Mouse (Mus musculus) embryonic facial prominence, embryonic 10.5 days (tissue): Measurements from ENCODE around the gene Gtf2a1. TPM values are rescaled to one million over a fixed set of nuclear protein-coding genes. Genes with fewer than 3 reads are reported as not detected.
"Not testable (repeated sequence)": the region's sequence is repeated elsewhere in the genome, so short reads cannot be mapped to it uniquely, and the experiment has no call there.

Experiments
- DNase-seq: peaks from one replicate; pipeline ENCODE4 v3.0.0-alpha.2; 2017; ENCODE audit warnings: low spot score
- H3K27ac ChIP-seq: fragments of 300-500 bp; sonication (generic); replicated peaks from 2 replicates; pipeline ENCODE4 v1.5.1; 2016; ENCODE audit warnings: mild to moderate bottlenecking
- H3K27me3 ChIP-seq: fragments of 300-500 bp; sonication (generic); replicated peaks from 2 replicates; pipeline ENCODE4 v1.6.1; 2016; ENCODE audit warnings: low read depth, mild to moderate bottlenecking; ENCODE audit not compliant: poor library complexity, severe bottlenecking
- H3K36me3 ChIP-seq: fragments of 300-500 bp; sonication (generic); replicated peaks from 2 replicates; pipeline ENCODE4 v1.6.1; 2016; ENCODE audit warnings: mild to moderate bottlenecking, moderate library complexity
- H3K4me1 ChIP-seq: fragments of 300-500 bp; sonication (generic); 2 replicates; pipeline ENCODE4 v1.6.1; 2016
- H3K4me3 ChIP-seq: fragments of 300-500 bp; sonication (generic); 2 replicates; pipeline ENCODE4 v1.5.1; 2016; ENCODE audit warnings: mild to moderate bottlenecking, moderate library complexity
- H3K9me3 ChIP-seq: fragments of 300-500 bp; sonication (generic); 2 replicates; pipeline ENCODE4 v1.6.1; 2016; ENCODE audit warnings: mild to moderate bottlenecking
- WGBS: fragments of 180-500 bp; shearing (Covaris S2); methylation state at CpG from one replicate; pipeline ENCODE4 v1.1.7; 2016; 5-methylcytosine and 5-hydroxymethylcytosine counted together
- polyA plus RNA-seq: library from polyadenylated mRNA; unstranded; fragments of >200 nt; fragmentation: Nextera tagmentation; extraction: Ambion mirVana; gene quantifications from 2 replicates; pipeline ENCODE4 v1.2.1, GENCODE M21; 2016

The Gtf2a1 gene
- polyA plus RNA-seq, 1 experiment from 2014 or later = 67.7 TPM

DNA sequence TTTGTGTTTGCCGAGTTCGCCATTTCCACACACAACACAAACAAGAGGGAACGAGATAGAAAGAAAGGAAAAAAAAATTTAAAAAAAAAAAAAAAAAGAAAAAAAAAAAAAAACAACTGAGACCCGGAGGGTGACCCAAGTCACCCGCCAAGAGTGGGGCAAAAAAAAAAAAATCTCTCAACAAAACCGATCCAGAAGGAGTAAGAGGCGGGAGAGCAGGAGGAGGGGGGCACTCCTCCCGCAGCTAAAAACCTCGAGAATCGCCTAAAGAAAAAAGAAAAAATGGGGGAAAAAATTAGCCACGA is 793 bp downstream of the Gtf2a1 start:
- H3K9me3 ChIP-seq = no peaks in the 10 kb centered on the region
- H3K27ac ChIP-seq = peak overlapping the region; percentile 100
- peak overlapping the region; percentile 91 for H3K4me3 ChIP-seq
- H3K27me3 ChIP-seq = no peaks in the 10 kb centered on the region
- peaks cover 14% of the 10 kb centered on the region for H3K4me1 ChIP-seq
- WGBS = 0% methylated on average over 11 of the region's 11 CpGs
- peaks cover 20% of the 10 kb centered on the region for H3K36me3 ChIP-seq
- no peak for DNase-seq

DNA sequence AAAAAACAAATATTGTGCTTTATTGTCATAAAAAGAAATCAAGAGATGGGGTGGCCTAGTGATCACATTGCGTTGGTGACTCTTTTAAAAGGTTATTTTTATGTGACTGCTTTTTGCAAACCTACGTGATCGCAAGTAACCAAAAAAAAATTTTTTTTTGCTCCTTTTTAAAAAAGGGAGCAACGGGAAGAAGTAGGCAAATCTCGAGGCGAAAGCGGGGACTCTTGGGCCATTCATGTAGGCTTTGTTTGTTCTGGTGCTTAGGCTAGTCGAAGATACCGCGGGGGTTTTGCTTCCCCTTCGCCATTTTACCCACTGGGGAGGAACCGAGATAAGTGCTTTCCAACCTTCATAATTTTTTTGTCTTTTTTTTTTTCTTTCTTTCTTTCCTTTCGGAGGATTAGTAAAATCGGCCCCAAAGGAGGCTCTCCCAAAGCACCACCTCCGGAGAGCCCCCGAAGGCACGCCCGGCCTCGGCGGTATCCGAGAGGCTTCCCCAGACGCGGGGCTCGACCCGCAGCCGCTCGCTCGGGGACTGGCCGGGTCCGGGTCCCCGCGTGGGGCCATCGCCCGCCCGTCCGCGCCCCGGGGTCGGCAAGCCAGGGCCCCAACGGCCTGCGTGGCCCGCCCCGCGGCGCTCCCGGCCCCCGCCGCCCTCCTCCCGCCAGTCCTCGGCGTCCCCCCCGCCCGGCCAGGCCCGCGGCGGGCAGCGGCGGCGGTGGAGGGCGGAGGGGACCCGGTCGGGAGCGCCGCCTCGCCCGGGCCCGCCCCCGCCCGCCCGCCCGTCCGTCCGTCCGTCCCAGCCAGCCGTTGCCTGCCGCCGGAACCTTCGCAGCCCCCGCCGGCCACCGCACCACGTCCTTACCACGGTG is 1.4 kb downstream of the Gtf2a1 start:
- Histone ChIP-seq H3K27me3 (no peaks in the 10 kb centered on the region), H3K4me1 (peaks cover 14% of the 10 kb centered on the region), H3K9me3 (no peaks in the 10 kb centered on the region), H3K4me3 (peak overlapping the region; percentile 91), H3K36me3 (peaks cover 26% of the 10 kb centered on the region), H3K27ac (peak overlapping the region; percentile 100)
- peak; percentile 48 for DNase-seq
- WGBS = under 1% methylated on average over 71 of the region's 83 CpGs

DNA sequence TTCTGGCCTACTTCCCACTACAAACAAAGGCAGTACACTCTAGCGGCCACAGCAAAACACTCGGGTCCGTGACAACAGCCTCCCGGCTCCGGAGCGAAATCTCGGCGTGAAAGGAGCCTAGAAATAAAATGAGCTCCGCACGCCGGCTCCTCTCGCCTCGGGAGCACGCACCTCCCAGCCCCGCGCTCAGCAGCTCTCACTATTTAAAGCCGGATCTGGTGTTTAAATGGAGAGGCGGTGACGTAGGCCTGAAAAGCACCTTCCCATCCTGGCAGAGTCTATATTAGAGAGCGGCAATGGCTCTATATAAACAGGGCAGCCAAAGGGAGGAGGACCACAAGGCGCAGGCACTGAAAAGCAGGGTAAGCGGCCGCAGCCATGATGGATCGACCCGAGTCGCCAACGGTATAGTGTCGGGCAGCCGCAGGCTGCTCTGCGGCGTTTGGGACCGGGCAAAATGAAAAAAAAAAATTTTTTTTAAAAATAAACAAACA is 2.1 kb downstream of the Gtf2a1 start:
- H3K4me3 ChIP-seq = peak overlapping the region; percentile 91
- H3K36me3 ChIP-seq = peaks cover 33% of the 10 kb centered on the region
- peak overlapping the region; percentile 100 for H3K27ac ChIP-seq
- under 1% methylated on average over 32 of the region's 32 CpGs for WGBS
- H3K9me3 ChIP-seq = no peaks in the 10 kb centered on the region
- peak; percentile 91 for DNase-seq
- H3K27me3 ChIP-seq = no peaks in the 10 kb centered on the region
- peaks cover 14% of the 10 kb centered on the region for H3K4me1 ChIP-seq

DNA sequence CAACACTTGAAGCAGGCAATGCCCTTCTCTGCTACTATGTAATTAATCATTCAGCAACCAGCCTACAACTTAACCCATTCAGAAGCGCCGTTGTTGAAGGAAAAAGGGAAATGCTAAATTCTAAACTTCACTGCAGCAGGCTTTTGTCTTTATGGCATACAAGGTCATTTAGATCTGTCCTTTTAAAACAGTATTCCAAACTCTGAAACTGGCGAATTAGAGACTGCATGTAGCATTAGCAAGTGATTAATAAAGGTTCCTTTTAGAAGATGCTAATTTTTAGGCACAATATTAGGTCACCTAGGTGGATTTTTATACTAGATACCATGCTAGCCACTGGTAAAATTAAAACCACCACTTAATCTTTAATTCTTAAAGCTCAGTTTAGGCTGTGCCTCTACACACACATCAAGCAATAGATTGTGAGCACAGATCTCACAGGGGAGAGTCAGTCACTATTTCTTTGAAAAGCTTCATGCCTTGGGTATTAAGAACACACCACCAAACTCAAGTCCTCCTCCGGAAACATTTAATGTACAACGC is 2.7 kb downstream of the Gtf2a1 start:
- H3K4me1 ChIP-seq = peaks cover 14% of the 10 kb centered on the region
- 25% methylated on average over 5 of the region's 5 CpGs for WGBS
- no peaks in the 10 kb centered on the region for H3K27me3 ChIP-seq
- peaks cover 40% of the 10 kb centered on the region for H3K36me3 ChIP-seq
- no peak for DNase-seq
- no peaks in the 10 kb centered on the region for H3K9me3 ChIP-seq
- peak overlapping the region; percentile 91 for H3K4me3 ChIP-seq
- peak overlapping the region; percentile 100 for H3K27ac ChIP-seq

DNA sequence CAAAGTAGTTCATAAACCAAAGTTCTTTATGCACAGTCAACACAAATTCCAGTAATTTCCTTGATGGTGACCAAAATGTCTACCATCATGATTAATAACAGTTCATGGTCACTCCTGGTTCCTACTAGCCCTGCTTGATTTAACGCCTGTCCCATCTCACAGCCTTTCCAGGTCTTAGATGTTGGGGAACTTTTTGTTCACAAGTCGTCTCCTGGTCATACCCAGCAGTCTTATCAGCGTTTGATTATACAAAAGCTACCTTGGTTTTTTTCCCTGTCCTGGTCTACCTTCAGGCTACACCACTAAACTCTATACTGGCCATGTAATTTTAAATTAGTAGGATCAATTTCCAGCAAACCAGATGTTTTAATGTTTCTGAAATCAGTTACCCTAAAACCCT is 3.2 kb downstream of the Gtf2a1 start:
- no peak overlapping the region for H3K27ac ChIP-seq
- WGBS = 63% methylated on average over 3 of the region's 3 CpGs
- peaks cover 14% of the 10 kb centered on the region for H3K4me1 ChIP-seq
- H3K36me3 ChIP-seq = peaks cover 44% of the 10 kb centered on the region
- peak overlapping the region; percentile 91 for H3K4me3 ChIP-seq
- H3K27me3 ChIP-seq = no peaks in the 10 kb centered on the region
- no peaks in the 10 kb centered on the region for H3K9me3 ChIP-seq
- DNase-seq = no peak

DNA sequence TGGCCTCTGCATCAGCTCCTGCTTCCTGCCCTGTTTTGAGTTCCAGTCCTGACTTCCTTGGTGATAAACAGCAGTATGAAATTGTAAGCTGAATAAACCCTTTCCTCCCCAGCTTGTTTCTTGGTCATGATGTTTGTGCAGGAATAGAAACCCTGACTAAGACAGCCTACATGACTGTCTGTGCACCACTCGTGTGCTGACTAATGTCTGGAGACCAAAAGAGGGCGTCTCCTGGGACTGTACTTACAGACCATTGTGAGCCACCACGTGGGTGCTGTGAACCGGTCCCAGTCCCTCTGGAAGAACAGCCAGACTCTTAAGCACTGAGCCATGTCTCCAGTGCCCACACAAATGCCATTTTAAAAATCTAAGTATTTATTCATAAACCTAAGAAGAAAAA is 4.5 kb downstream of the Gtf2a1 start:
- 94% methylated on average over 4 of the region's 4 CpGs for WGBS
- not testable (repeated sequence) for H3K4me1 ChIP-seq, H3K27ac ChIP-seq, H3K4me3 ChIP-seq, DNase-seq, H3K9me3 ChIP-seq, H3K27me3 ChIP-seq
- peaks cover 57% of the 10 kb centered on the region for H3K36me3 ChIP-seq

DNA sequence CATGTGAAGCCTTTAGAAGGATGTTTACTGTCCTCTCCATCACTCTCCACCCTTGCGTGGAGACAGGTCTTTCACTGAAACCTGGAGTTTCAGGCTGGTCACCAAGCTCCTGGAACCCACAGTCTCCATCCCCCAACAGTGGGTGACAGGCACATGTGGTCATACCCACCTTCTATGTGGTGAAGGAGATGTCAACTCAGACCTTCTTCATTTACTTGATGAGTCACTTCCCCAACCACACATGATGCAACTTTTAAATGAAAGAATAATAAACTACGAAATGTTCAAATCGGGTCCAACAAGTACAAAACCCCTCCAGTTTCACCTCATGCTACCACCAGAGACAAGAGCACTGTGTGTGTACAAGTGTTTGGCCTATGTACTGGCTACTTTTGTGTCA is 5.1 kb downstream of the Gtf2a1 start:
- Histone ChIP-seq H3K9me3 (no peaks in the 10 kb centered on the region), H3K27ac (no peak overlapping the region), H3K27me3 (no peaks in the 10 kb centered on the region), H3K4me1 (peaks cover 7% of the 10 kb centered on the region), H3K4me3 (no peak overlapping the region), H3K36me3 (peaks cover 63% of the 10 kb centered on the region)
- DNase-seq = no peak
- 92% methylated on average over 3 of the region's 3 CpGs for WGBS

DNA sequence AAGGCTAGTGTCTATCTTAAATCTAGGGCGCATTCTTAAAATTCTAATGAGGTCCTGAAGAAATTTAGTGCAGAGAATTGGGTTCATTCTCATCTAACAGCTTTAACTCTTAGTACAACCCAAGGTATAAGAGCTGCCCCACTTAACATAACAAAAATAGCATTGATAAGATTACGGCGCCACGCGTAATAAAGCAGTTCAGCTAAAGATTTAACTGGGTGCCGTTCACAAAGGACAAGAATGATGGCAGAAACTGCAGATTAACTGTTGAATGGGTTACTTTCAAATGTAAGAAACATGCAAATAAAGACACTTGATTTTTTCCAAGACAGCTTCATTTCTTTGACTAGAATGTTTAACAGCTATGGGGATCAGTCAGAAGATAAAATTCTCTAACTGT is 6.9 kb downstream of the Gtf2a1 start:
- Histone ChIP-seq H3K4me3 (no peak overlapping the region), H3K4me1 (peaks cover 7% of the 10 kb centered on the region), H3K9me3 (no peaks in the 10 kb centered on the region), H3K36me3 (peaks cover 80% of the 10 kb centered on the region), H3K27me3 (no peaks in the 10 kb centered on the region), H3K27ac (no peak overlapping the region)
- DNase-seq = no peak
- 88% methylated on average over 6 of the region's 6 CpGs for WGBS

DNA sequence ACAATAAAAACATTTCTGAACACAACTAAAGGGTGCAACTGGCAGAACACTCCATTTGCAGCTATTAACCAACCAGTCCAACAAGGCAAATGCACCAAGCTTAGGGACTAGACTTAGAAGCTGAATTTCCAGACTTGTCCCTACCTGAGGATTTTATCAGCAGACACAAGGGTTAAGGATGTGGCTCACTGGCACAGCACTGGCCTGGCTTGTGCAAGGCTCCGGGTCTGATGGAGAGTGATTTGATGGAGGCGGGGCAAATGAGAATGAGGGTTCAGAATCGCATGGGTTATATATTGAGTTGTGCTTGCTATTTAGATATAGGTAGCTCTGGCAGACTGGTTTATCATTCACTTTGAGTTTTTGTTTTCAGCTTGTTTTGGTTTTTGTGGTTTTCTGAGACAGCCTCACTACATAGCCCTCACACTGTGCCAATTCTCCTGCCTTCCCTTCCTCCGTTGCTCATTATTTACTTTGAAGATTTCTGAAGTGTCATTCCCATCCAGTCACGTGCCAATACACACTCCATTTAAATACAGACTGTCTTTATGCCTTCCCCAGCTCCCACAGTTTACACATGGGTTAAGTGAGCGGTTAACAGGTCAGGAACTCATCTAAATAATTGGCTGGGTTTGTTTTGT is 7.8 kb downstream of the Gtf2a1 start:
- H3K27me3 ChIP-seq = no peaks in the 10 kb centered on the region
- H3K4me1 ChIP-seq = peaks cover 7% of the 10 kb centered on the region
- no peak for DNase-seq
- H3K36me3 ChIP-seq = peaks cover 90% of the 10 kb centered on the region
- WGBS = 84% methylated on average over 6 of the region's 6 CpGs
- no peaks in the 10 kb centered on the region for H3K9me3 ChIP-seq
- H3K27ac ChIP-seq = no peak overlapping the region
- no peak overlapping the region for H3K4me3 ChIP-seq

DNA sequence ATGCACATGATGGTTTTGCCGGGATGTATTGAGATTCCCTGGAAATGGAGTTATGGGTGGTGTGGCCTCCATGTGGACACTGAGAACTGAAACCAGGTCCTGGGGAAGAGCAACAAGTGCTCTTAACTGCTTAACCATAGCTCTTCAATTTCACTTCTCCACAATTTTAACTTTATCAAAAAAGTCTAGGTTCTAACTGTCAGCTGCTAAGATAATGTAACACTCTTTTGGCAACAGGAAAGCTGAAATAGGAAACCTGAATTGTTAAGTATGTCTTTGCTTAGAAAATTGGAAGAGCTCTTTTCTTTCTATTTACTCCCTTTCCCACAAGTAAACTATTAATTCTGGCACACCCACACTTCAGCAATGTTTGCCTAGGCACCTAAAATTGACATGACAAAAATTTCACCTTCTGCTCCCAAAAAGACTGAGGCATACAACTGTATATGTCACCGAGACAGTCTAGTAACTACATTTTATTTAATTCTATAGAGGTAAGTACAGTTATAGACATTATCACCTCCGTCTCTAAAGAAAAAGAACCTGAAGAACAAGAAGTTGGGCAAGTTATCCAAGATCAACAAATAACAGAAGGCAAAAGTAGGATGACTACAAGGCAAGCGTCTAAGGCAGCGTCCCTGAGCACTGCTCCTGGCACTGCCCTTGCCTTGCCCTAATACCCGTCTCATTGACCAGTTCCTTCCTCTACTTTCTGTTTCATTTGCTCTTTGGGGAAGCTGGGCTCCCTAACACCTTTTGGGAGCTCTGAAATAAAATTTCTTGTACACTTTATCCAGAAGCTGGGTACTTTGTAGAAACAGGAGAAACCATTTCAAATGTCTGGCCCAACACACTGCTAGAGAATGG is 8.8 kb downstream of the Gtf2a1 start:
- Histone ChIP-seq H3K27ac (no peak overlapping the region), H3K4me3 (no peak overlapping the region), H3K9me3 (no peaks in the 10 kb centered on the region), H3K4me1 (no peaks in the 10 kb centered on the region), H3K27me3 (no peaks in the 10 kb centered on the region), H3K36me3 (peaks cover 99% of the 10 kb centered on the region)
- no peak for DNase-seq
- 95% methylated on average over 6 of the region's 6 CpGs for WGBS

DNA sequence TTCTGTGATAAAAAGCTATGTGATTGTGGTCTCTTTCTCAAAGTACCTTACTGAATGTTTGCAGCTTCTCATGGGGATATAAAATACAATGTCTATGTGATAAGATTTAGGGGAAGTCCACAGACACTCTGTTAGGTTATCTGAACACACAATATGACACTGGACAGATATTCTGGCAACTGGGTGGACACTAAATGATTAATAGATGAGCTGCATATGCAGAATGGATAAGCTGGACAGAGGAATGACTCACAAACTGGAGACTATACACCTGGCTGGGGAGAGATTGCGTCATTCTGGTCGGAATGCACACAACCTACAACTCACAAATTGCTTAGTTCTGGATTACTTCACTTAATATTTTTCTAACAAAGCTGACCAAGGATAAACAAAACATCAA is 10.6 kb downstream of the Gtf2a1 start:
- 98% methylated on average over 2 of the region's 2 CpGs for WGBS
- Histone ChIP-seq H3K4me1 (no peaks in the 10 kb centered on the region), H3K4me3 (no peak overlapping the region), H3K9me3 (no peaks in the 10 kb centered on the region), H3K27ac (no peak overlapping the region), H3K27me3 (no peaks in the 10 kb centered on the region), H3K36me3 (peaks cover 99% of the 10 kb centered on the region)
- no peak for DNase-seq

DNA sequence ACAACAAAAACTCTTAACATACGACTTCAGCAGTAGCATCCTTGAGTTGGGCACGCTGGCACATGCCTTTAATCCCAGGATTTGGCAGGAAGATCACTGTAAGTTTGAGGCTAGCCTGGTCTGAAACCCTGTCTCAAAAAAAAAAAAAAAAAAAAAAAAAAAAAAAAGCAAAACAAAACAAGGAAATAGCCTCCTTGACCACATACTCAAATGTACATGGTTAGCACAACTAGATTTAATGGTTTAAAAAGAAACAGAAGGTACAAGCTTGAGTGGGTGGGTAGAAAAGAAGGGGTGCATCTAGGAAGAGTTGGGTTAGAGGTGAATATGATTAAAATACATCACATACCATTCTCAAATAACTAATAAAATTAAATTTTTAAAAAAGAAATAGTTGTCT is 18.6 kb downstream of the Gtf2a1 start:
- H3K4me1 ChIP-seq = no peaks in the 10 kb centered on the region
- 90% methylated on average over 2 of the region's 2 CpGs for WGBS
- peaks cover 99% of the 10 kb centered on the region for H3K36me3 ChIP-seq
- H3K27ac ChIP-seq = no peak overlapping the region
- no peak for DNase-seq
- no peaks in the 10 kb centered on the region for H3K27me3 ChIP-seq
- no peak overlapping the region for H3K4me3 ChIP-seq
- H3K9me3 ChIP-seq = no peaks in the 10 kb centered on the region
